Mouse (Mus musculus) cerebellum, adult 18-20 months (tissue): ENCODE data around the gene Usp22.
A peak's percentile ranks its signal among the peaks of the same experiment; 100 is the strongest.
"Not testable (repeated sequence)": the region's sequence is repeated elsewhere in the genome, so short reads cannot be mapped to it uniquely, and the experiment has no call there.

ENCODE experiments used
- DNase-seq, 2 experiments: peaks; one replicate each; pipeline ENCODE4 v3.0.0; 2021

Gene Usp22

DNA sequence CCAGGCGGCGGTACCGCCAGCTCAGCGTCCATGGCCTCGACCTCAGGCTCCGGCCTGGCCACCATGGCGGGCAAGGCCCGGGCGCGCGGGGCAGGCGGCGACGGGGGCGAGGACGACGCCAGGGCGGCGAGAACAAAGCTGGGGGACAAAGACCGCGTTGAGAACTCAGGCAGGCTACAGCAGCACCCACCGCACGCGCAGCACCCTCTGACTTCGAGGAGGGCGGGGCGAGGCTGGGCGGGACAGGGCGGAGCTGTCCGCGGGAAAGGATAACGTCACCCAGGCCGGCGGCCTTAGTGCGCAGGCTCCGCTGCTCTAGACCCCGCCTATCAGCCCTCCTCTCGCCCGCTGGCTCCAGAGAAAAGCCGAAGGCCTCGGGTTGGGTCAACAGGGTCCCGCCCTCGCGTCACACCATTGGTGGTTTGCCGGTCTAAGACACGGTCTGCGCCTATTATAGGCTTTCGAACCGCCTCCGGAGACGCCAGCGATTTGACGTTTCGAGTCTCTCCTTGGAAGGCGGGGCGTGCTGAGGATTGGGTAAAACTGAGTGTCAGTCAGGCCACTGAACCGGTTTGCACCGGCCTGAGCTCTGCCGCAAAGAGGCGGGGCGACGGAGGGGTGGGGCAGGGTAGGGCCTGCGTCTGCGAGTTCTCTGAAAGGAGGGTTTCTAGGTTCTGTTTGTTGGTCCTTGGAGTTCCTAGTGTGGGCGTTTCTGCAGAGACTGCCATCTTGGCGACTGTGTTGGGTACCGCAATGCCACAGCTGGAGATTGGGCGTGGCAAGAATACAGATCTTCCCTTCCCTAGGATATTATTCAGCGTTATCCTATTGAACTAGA is at the start of gene Usp22:
Gene Usp22 (minus strand): TSS at position 235 of the 838 bp plus-strand sequence.
- DNase-seq: peak; percentile 97 to 100

DNA sequence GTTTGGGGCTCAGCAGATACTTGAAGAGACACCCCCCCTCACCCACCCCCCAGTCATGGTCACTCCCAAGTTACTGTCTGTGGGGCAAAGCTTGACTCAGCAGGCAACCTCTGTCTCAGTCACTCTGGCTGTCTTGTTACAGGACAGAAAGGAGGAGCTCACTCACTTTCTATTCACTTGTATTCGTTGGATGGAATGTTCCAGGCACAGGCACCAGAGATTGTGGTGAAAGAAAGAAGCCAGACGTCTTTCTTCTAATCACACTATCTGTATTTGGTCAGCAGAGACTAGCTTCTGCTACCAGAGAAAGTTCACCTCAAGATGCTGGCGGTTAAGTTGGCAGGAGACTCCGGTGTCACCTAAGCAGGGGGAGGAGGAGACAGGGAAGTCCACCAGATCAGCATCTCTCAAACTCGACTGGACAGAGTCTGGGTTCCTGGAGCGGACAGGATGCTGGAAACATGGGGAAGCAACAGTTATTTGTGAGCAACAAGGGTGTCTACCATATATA is 49.4 kb upstream of the Usp22 start:
- no peak for DNase-seq

DNA sequence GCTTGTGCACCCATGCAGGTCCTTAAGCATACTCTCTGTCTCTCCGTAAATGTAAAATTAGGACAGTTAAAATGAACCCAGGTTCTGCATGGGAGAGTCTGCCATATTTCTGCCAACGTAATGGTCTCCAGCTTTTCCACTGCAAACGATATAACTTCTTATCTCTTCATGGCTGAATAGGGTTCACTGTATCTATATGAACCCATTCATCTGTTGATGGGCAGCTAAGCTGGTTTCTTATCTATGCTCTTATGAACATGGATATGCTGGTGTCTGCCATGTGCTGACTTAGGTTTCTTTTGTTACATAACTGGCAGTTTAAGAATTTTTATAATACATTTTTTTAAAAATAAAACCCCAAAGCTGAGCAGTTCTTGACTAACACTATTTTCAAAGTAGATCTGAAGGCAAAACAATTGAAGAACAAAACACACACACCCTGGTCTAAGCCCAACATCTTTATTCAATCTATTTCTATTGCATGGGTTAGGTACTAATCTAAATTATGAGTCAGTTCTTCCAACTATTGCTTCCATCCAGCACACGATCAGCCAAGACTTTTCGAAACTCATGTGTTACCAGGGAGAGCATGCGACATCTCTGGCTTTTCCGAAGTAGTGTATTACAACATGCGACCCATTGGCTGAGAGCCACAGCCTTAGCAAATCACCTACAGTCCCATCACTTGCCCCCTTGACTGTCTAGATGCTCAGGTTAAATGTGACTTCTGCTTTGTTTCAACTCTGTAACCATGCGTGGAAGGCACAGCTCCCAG is 48.3 kb upstream of the Usp22 start:
- DNase-seq: no peak

DNA sequence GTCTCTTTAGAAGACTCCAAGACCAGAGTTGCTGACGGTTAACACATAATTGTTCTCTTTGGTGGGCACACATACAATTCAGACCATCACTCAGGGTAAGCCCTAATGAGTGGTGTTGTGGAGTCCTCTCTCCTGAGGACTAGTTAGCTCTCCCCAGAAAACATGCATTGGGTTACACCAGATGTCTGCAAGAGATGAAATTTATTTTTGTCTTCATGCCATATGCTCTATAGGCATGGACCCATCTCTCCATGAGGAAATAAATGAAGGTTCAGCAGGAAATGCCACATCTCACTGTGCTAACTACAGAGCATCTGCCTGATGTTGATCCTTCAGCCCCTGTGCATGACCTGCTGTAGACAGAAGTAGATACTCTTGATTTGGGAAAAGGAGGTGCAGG is 47.2 kb upstream of the Usp22 start:
- no peak for DNase-seq

DNA sequence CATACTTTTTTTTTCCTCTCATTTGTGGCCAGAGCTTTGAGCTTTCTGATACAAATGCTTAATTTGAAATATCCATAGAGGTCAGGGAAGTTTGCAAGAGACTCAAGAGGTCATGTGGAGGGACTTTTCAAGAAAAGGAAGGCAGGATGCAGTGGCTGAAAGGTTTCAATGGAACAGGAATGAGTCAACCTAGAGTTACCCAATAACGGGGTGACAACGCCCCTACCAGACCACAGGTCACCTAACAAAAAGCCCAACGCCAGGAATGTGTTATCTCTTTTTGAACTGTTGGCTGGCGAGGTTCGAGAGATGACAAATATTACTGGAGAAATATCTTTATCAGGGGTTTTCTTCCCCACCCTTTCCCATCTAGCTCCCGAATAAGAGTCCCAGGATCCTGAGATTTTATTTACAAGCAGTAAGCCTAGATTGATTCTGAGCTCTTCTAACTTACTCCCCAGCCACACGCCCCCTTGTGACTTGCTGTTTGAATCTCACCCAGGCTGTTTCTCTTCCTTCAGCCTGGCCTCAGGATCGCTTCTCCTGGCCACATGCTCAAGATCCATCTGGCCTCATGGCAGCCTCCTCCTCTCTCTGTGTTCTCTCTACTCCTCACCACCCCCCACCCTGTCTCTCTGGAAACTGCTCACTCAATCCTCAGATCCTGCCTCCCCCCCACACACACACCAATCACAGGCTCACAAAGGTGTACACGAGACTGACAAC is 45.5 kb upstream of the Usp22 start:
- peak; percentile 47 to 65 for DNase-seq

DNA sequence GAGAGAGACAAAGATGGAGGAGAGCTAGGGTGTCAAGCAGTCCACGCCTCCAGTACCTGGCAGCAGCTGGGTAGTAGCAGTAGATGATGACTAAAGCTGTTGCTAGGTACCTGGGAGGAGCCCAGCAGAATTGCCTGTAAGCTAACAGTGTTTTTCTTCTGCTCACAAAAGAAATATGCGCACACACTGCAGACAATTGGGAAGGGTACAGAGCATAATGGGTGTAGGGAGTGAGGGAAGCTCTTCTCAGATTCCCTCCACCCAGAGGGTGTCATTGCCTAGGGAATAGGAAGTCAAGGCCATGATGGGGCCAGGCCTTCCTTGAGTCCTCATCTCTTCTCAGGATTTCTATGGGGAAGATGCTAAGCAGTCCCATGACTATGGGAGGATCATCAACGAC is 41.1 kb upstream of the Usp22 start:
- no peak for DNase-seq

DNA sequence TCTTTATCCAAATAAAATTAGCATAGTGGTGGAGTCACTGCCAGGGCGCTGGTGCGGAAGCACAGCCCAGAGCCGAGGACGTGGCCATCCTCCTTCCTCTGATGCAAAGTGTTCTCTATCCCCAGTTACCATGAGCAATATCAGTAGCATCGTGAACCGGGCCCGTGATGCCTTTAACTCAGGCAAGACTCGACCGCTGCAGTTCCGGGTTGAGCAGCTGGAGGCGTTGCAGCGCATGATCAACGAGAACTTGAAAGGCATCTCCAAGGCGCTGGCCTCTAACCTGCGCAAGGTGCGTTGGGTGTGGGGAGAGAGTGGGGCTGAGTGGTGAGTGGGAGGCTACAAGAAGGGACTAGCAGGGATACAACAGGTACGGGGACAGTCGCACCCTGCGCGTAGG is 37.2 kb upstream of the Usp22 start:
- peak; percentile 42 for DNase-seq

DNA sequence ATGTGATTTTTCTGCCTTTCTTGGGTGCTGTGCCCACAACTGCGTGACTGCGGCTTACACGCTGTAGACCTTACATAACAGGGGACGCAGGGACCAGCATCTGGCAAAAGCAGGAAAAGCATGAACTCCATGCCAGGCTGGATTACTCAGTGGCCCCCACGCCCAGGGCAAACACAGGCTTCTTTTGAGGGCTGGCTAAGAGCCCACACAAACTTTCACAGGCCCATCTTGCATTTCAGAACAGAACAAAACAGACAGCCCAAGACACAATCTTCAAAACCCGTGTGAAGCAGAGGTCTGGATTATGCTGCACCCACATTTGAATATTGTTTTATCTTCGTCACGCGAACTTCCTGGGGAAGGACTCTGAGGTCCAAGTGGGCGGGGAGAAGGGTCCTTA is 33.5 kb upstream of the Usp22 start:
- no peak for DNase-seq

DNA sequence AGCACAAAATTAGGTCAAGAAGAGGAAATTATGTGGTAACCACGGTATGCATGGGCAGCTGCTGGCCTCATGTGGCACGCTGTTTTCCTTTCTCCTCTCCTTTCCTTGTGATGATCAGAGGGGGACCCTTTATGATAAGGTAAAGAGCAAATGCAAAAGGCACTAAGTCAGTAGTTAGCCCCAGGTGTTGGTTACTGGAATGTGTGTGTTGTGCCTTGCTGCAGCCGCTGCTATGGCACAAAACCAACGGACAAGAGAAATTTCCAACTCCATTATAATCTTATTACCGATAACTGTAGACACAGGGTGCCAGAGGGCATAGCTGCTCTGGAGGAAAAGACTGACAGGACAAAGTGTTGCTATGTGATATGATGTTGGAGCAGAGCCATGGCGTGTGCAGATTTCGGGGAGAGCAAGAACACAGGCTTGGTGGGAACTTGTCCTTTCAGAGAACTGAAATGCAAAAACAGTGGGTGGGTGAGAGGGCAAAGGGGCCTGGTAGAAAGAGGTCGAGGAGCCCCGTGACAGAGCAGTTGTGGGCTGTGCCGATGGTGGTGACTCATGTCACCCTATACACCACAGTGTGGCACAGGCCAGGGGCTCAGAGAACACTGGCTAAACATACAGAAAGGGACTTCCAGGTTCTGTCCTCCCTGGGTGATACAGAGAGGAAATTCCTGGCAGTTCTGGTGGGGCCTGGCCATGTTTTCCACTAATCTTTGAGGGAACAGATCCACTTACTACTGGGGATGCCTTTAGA is 32.8 kb upstream of the Usp22 start, which contains the start of gene Aldh3a1:
Gene Aldh3a1 (plus strand): TSS at position 51 of the 760 bp plus-strand sequence.
- DNase-seq: no peak

DNA sequence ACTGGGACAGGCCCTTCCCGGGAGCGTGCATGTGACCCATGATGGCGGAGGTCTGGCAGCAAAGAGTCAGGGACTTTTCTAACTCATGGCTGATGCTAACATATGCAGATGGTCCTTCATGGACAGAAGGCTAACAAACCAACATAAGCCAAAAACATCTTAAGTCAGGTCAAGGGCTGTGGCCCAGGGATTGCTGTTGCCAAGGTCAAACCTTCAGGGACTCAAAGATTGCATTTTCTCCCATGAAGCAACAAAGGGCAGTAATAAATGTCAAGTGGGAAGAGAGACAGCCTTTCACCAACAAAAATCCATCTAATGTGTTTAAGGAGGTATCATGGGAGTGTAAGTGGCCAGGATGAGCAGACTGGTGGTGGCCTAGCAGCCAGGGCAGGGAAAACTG is 31.3 kb upstream of the Usp22 start:
- no peak for DNase-seq

DNA sequence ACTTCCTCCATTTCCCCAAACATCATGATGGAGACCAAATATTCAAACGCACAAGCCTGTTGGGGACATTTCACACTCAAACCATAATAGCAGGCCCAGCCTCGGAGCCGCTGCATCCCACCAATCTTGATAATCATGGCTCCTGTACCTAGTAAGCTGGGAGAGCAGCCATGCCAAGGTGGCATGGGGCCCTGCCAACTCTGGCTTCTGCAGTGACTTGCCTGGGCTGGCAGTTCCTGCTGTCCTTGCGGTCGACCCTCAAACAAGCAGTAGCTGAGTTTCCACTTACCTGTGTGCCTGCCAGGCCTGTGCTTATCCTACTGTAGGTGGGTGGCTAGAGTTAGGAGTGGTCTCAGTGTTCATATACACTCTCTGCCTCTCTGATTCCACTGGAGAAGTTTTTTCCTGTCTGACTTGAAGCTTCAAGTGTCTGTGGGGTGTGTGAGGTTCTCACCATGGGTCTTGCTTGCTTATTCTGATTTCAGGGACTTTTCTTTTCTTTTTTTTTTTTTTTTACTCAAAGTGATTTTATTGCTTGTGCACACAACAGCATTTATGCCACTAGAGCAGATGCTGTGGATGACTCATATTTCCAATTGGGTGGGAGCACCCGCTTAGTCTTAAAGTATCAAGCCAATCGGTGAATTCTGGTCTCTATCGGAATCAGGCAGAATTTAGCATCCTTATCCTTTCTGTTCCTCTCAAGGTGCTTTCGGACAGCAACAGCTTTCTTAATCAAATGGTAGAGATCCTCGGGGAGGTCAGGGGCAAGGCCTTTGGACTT is 30.5 kb upstream of the Usp22 start:
- DNase-seq: peak; percentile 50 to 56

DNA sequence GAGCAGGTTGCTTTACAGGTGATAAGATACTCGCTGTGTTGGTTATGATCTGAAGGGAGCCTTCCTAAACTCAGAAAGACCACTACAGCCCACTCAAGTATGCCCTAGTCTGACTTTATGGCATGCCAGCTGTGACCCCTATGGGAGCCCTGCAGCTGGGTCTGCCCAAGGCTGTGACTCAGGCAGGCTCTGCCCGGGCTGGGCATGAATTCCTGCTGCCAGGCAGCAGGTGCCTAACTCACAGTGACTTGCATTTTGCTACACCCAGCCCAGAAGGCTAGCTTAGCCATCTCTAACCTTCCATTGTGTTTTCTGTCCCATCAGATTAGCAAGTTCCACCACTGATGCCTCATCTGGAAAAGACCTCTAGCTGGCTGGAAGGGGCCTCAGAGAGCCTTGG is 28.0 kb upstream of the Usp22 start:
- no peak for DNase-seq

DNA sequence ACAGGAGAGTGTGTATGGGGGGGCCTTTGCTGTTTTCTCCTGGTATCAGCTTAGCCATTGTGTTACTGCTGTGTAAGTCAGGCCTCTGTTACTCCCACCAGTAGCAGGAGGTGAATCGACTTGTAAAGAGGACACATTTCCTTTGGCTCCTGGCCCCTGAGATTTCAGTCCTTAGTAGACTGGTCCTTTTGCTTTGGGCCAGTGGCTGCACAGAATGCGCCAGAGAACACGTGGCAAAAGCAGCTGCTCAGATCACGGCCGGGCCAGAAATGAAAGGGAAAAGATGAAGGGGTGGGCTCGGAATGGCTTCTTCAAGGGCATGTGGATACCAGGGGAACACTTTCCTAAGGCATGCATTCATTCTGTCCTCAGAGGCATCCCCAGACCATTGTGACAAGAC is 27.3 kb upstream of the Usp22 start:
- DNase-seq: no peak

DNA sequence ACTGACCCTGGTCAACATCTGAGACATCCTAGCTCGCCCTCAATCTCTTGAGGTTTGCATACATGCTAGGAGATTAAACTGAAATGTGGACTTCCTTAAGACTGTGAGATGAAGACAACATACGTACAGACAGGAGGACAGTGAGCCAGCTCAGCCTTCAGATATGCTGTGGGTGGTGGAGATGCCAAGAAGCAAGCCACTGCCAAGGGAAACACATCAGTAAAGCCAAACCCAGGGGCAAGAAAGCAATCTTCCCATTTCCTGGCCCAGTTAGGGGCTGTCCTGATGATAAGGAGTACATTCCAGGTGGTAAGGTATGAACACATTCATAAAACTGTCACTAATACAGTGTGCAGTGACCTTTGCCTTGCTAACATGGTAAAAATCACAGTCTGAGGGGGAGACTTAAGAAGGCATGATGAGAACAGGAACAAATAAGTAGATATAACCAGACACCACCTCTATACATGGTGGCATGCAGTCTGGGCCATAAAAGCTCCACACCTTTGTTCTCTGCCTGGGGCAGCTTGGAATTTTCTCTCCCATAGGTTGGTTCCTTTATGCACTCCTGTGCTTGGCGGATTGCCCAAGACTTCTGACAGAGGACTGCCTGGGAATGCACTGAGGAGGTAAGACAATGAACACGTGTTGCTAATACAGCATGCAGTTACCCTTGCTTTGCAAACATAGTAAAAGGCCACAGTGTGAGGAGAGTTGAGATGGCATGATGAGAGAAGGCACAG is 24.9 kb upstream of the Usp22 start:
- no peak for DNase-seq

DNA sequence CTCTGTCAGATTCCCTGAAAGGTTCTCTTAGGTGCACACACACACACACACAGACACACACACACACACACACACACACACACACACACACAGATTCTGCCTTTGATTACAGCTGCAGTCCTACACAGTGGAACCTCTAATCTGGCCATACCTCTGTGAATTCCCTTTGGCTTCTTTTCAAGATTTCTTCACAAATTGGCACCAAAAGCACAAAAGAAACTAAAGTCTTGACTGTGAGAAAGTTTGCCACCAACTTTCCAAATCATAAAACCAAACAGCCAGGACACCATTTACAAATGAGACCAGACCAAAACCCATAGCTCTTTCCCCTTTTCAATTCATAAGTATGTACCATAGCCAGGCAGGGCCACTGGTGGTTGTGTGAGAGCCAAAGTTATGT is 23.1 kb upstream of the Usp22 start:
- no peak for DNase-seq

DNA sequence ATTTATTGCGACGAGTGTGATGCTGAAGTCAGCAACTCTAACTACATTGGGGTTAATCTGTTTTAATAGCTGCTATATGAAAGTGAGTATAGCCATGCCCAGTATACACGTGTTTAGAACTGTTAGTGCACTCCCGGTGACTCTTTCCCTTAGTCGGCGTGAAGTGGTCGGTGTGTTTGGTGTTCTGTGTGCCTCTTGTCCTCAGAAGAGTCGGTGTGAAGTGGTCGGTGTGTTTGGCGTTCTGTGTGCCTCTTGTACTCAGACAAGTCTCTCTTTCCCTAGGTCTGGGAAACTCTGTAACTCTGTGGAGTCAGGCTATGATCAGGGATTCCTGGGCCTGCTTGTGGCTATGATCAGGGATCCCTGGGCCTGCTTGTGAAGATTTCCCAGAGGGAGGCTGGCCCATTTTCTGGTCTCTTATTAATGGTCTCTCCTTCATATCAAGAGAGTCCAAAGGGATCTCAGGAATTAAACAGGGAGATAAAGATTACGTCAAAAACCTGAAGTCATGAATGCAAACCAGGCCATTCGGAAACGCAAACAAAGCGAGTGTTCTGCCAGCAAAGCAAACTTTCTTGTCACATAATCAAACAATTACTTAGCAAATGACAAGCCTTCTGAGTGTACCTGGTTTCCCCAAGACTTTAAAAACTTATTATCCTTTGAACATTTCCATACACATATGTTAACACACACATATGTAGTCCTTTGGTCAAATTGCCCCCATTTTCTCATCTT is 21.9 kb upstream of the Usp22 start:
- DNase-seq: no peak

DNA sequence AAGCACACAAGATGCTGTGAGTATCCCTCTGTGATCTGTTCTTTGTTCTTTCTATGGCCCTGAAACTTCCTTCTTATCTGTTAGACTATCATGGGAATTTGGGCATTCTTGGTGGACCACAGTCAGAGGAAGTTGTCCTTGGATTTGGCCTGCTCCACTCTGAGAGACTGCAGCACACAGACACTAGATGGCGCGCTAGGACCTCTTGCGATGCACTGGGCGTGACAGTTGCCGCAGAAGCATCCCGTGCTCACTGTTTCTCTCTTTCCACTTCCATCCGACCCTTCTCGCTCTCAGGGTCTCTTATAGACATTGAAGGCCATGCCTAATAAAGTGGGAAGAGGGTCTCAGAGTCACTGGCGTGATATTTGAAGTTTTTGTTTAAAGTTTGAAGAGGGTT is 18.5 kb upstream of the Usp22 start:
- peak; percentile 87 to 92 for DNase-seq

DNA sequence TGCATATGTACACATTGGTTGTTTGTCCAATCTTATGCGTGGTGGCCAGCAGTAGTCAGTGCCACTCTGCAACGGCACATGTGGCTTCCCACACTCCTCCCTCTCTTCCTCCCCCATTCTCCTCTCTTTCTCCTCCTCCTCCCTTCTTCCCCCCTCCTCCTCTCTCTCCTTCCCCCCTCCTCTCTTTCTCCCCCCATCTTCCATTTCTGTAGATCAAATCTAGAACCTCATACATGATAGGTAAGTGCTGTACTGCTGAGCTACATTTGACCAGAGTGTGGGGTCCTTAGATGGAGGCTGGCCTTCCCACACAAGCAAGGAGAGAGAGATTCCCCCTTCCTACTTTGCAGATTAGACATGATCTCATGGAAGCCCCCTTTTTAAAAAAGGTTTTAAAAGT is 17.9 kb upstream of the Usp22 start:
- no peak for DNase-seq

DNA sequence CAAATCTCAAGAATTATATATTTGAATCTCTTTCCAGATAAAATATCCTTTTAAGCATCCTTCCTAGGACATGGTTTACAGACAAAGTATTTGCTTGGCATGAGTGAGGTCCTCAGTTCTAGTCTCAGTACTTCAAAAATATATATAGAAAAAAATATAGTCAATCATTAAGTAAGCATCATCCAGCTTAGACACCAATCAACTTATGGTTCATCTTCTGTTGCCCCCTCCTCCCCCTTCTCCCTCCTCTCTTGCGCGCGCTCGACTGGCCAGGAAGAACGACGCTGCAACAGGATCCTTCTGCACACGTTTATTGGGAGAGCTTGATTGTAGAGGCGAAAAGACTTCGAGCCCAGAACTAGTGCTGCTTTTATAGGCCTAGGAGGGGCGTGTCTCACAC is 17.3 kb upstream of the Usp22 start:
- not testable (repeated sequence) for DNase-seq

DNA sequence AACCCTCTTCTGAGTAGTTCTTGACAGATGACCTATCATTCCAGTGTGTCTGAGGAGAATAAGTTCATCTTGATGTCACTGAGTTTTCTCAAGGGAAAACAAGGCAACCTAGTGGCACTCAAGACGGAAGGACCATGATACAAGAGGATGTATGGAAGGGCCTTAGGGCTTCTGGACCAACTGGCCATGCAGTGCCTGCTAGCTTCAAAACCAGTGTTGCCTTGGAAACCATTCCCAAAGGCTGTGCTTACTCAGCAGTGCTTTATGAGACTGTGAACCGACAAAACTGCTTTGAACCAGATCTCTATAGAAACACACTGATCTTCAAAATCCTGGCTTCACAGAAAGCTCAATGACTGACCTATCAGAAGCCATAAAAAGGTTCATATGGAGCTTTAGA is 15.9 kb upstream of the Usp22 start:
- no peak for DNase-seq
